Mouse (Mus musculus): ENCODE measurements at regions not wholly inside any gene's neighbourhood (a gene's known extent, or its start where the extent isn't known, plus 50 kb on each side); places are given as distances from the start of the nearest gene placed in this dataset.
A peak's percentile ranks its signal among the peaks of the same experiment; 100 is the strongest.

DNA sequence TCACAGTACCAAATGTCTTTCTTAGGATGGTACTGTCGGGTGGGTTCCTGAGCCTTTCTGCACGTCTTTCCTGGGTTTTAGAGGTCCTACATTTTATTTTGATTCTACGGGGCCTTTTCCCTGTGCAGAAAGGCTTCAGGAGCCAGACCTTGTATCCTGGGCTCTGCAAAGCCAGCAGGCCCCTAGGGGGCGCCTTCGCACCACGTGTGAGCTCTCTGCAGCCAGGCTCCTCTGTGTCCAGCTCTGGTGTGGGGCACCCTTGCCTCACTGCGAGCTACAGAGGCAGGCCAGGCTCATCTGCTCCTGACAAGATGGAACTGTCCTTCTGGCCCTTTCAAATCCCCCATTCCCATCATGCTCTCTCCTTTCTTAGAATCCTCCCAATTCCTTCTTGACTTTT, 53.3 kb upstream of the Usp3 start:
- DNase-seq (ENCODE audit: low spot score): peak; percentile 78

GRCm38 (mm10) chr9:66651306-66651705, 58.4 kb upstream of the Usp3 start:
- DNase-seq (ENCODE audit: low spot score): no peak

DNA sequence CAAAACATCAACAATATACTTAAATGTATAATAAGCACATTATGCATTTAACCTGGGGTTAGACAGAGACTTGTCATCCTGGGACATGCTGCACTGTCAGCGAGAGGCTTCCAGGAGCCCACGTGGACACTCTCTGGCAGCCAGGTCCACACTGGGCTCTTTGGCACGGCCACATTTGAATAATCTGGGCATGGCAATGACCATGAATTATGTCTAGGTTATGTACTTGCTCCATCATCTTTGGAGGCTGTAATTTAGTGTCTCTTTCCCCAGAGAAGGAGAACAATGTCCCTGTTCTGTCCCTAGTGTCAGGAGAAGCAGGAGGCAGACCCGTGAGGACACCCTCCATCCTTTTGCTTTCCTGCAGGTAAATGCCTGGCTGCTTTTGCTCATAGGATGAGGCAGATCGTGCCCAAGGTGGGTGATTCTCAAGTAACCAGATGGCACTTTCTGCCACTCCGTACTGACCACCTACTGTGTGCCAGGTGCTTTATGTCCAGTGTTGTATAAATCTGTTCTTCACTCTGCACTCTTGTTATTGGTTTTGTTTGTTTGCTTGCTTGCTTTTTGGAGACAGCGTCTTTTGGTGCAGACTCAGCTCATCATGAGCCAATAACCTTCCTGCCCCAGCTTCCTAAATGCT, 56.2 kb upstream of the Car12 start:
- DNase-seq (ENCODE audit: low spot score): no peak

- no peak for DNase-seq (ENCODE audit: low spot score)
Observed at GRCm38 (mm10) chr9:66658707-66659242, 54.7 kb upstream of the Car12 start.

- DNase-seq (ENCODE audit: low spot score): no peak
Observed at GRCm38 (mm10) chr9:66659781-66660445, 53.6 kb upstream of the Car12 start.

GRCm38 (mm10) chr9:66661596-66661995, 51.9 kb upstream of the Car12 start:
- DNase-seq (ENCODE audit: low spot score): no peak

DNA sequence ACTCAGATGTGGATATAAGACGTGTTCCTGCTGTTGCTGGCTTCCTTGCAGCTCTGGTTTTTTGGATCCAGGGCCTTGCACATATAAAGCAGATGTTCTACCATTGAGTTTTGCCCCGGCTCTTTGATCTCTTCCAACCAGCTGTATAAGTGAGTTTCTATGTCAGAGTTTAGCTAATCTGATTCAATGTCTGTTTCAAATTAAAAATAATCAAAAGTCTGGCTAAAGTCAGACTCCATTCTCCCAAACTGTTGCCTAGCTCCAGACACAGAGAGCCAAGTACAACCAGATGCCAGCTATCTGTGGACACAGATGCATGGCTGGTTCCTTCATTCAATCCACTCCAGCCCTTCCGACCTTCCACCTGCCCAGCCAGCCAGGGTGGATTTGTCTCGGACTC, 51.0 kb upstream of the Car12 start:
- DNase-seq (ENCODE audit: low spot score): no peak

Measured in layer of hippocampus, adult 9-10 months (tissue).